Mouse (Mus musculus) hindbrain, embryonic 13.5 days (tissue): ENCODE results near the gene Hic2. TPM values are rescaled to one million over a fixed set of nuclear protein-coding genes. Genes with fewer than 3 reads are reported as not detected.
A peak's percentile ranks its signal among the peaks of the same experiment; 100 is the strongest.

Experiments
- ATAC-seq: fragments of 200-750 bp; cut with Nextera tagmentation; 2 replicates; pipeline ENCODE4 v1.8.0; 2017; ENCODE audit warnings: moderate TSS enrichment; ENCODE audit not compliant: low FRiP score
- H3K27ac ChIP-seq: fragments of 300-500 bp; sonication (generic); 2 replicates; pipeline ENCODE4 v1.5.1; 2015; ENCODE audit warnings: inconsistent platforms, mild to moderate bottlenecking, moderate library complexity
- H3K27me3 ChIP-seq: fragments of 300-500 bp; sonication (generic); 2 replicates; pipeline ENCODE4 v1.6.1; 2015; ENCODE audit warnings: mild to moderate bottlenecking, inconsistent platforms
- H3K36me3 ChIP-seq: fragments of 300-500 bp; sonication (generic); 2 replicates; pipeline ENCODE4 v1.6.1; 2015; ENCODE audit warnings: mild to moderate bottlenecking, inconsistent platforms
- H3K4me1 ChIP-seq: fragments of 300-500 bp; sonication (generic); replicated peaks from 2 replicates; pipeline ENCODE4 v1.6.1; 2015; ENCODE audit warnings: inconsistent platforms
- H3K4me2 ChIP-seq: fragments of 300-500 bp; sonication (generic); 2 replicates; pipeline ENCODE4 v1.6.1; 2015; ENCODE audit warnings: inconsistent platforms, mild to moderate bottlenecking, moderate library complexity
- H3K4me3 ChIP-seq: fragments of 300-500 bp; sonication (generic); 2 replicates; pipeline ENCODE4 v1.5.1; 2015; ENCODE audit warnings: mild to moderate bottlenecking, inconsistent platforms
- H3K9ac ChIP-seq: fragments of 300-500 bp; sonication (generic); 2 replicates; pipeline ENCODE4 v1.6.1; 2015; ENCODE audit warnings: mild to moderate bottlenecking, inconsistent platforms
- H3K9me3 ChIP-seq: fragments of 300-500 bp; sonication (generic); 2 replicates; pipeline ENCODE4 v1.6.1; 2016; ENCODE audit warnings: inconsistent platforms
- WGBS: fragments of 180-500 bp; shearing (Covaris S2); methylation state at CpG from one replicate; pipeline ENCODE4 v1.1.7; 2015; 5-methylcytosine and 5-hydroxymethylcytosine counted together
- polyA plus RNA-seq: library from polyadenylated mRNA; unstranded; fragments of >200 nt; fragmentation: Nextera tagmentation; extraction: Ambion mirVana; gene quantifications from 2 replicates; pipeline ENCODE4 v1.2.1, GENCODE M21; 2015

Hic2 gene
- polyA plus RNA-seq, result 9.0 and 9.4 TPM in 2 replicates

GRCm38 (mm10) chr16:17232794-17233701 is at the start of gene Hic2:
TSS of gene Hic2 (plus strand) at chr16:17233572.
- Histone ChIP-seq H3K4me3 (peak within 1 kb of the TSS; percentile 84), H3K4me2 (peak within 1 kb of the TSS; percentile 87), H3K4me1 (peaks cover 40% of the 10 kb centered on the region), H3K9ac (peak within 1 kb of the TSS; percentile 95), H3K27me3 (no peaks in the 10 kb centered on the region), H3K36me3 (no peaks in the 10 kb centered on the region), H3K9me3 (no peaks in the 10 kb centered on the region), H3K27ac (peak within 1 kb of the TSS; percentile 97)
- WGBS, result 1% methylated on average over 59 of the region's 59 CpGs
- peak; percentile 95 for ATAC-seq

- no peak overlapping the region for H3K27ac ChIP-seq
- no peaks in the 10 kb centered on the region for H3K9me3 ChIP-seq
- no peak overlapping the region for H3K9ac ChIP-seq
- ATAC-seq, result no peak
- H3K36me3 ChIP-seq, result peaks cover 13% of the 10 kb centered on the region
- H3K27me3 ChIP-seq, result no peaks in the 10 kb centered on the region
- H3K4me2 ChIP-seq, result no peak overlapping the region
- H3K4me1 ChIP-seq, result no peaks in the 10 kb centered on the region
- H3K4me3 ChIP-seq, result no peak overlapping the region
Measured at GRCm38 (mm10) chr16:17185475-17185874, 47.9 kb upstream of the Hic2 start.

GRCm38 (mm10) chr16:17193823-17194222 is 39.5 kb upstream of the Hic2 start:
- 95% methylated on average over 4 of the region's 4 CpGs for WGBS
- no peaks in the 10 kb centered on the region for H3K27me3 ChIP-seq
- H3K9me3 ChIP-seq, result no peaks in the 10 kb centered on the region
- no peak overlapping the region for H3K4me3 ChIP-seq
- no peak overlapping the region for H3K27ac ChIP-seq
- ATAC-seq, result no peak
- no peaks in the 10 kb centered on the region; the same call in 1 of the 2 replicates for H3K36me3 ChIP-seq
- H3K4me2 ChIP-seq, result no peak overlapping the region
- H3K9ac ChIP-seq, result no peak overlapping the region
- peaks cover 2% of the 10 kb centered on the region; the same call in 1 of the 2 replicates for H3K4me1 ChIP-seq

- Histone ChIP-seq H3K9ac (peak overlapping the region; percentile 99), H3K4me3 (peak overlapping the region; percentile 100), H3K27ac (peak overlapping the region; percentile 85), H3K4me1 (peaks cover 20% of the 10 kb centered on the region), H3K36me3 (no peaks in the 10 kb centered on the region), H3K9me3 (no peaks in the 10 kb centered on the region), H3K27me3 (no peaks in the 10 kb centered on the region), H3K4me2 (peak overlapping the region; percentile 80)
- ATAC-seq, result no peak
- WGBS, result 8% methylated on average over 24 of the region's 24 CpGs
Measured at GRCm38 (mm10) chr16:17200121-17200952, 33.0 kb upstream of the Hic2 start.

GRCm38 (mm10) chr16:17200953-17201707 is 32.2 kb upstream of the Hic2 start:
- Histone ChIP-seq H3K4me3 (peak overlapping the region; percentile 100), H3K4me1 (peaks cover 20% of the 10 kb centered on the region), H3K9ac (peak overlapping the region; percentile 99), H3K4me2 (peak overlapping the region; percentile 80), H3K36me3 (no peaks in the 10 kb centered on the region), H3K27me3 (0 out of 2 replicates have a peak, but pooled peaks cover 3% of the 10 kb centered on the region), H3K9me3 (no peaks in the 10 kb centered on the region), H3K27ac (peak overlapping the region; percentile 85)
- WGBS, result under 1% methylated on average over 70 of the region's 72 CpGs
- peak; percentile 89 for ATAC-seq

GRCm38 (mm10) chr16:17201977-17202376 is 31.4 kb upstream of the Hic2 start:
- Histone ChIP-seq H3K27me3 (peaks cover 8% of the 10 kb centered on the region; the same call in 1 of the 2 replicates), H3K4me3 (no peak overlapping the region), H3K9me3 (no peaks in the 10 kb centered on the region), H3K27ac (0 out of 2 replicates have a peak overlapping the region, but pooled peaks have one; percentile 35), H3K36me3 (no peaks in the 10 kb centered on the region), H3K9ac (no peak overlapping the region), H3K4me2 (no peak overlapping the region), H3K4me1 (peaks cover 20% of the 10 kb centered on the region)
- peak; percentile 25; the same call in 1 of the 2 replicates for ATAC-seq
- 64% methylated on average over 2 of the region's 2 CpGs for WGBS

GRCm38 (mm10) chr16:17202549-17202948 is 30.8 kb upstream of the Hic2 start, which contains the start of gene Ube2l3:
TSS of gene Ube2l3 (minus strand) at chr16:17202649.
- Histone ChIP-seq H3K36me3 (no peaks in the 10 kb centered on the region), H3K9ac (peak within 1 kb of the TSS; percentile 99; the same call in 1 of the 2 replicates), H3K4me3 (peak within 1 kb of the TSS; percentile 100), H3K27ac (0 out of 2 replicates have a peak within 1 kb of the TSS, but pooled peaks have one; percentile 85), H3K4me2 (peak within 1 kb of the TSS; percentile 80), H3K27me3 (peaks cover 11% of the 10 kb centered on the region), H3K9me3 (no peaks in the 10 kb centered on the region), H3K4me1 (peaks cover 20% of the 10 kb centered on the region)
- 95% methylated on average over 1 of the region's 1 CpGs for WGBS
- ATAC-seq, result no peak

- Histone ChIP-seq H3K27ac (no peak overlapping the region), H3K4me2 (no peak overlapping the region), H3K9me3 (no peaks in the 10 kb centered on the region), H3K9ac (no peak overlapping the region), H3K27me3 (peaks cover 13% of the 10 kb centered on the region), H3K36me3 (no peaks in the 10 kb centered on the region), H3K4me1 (peaks cover 20% of the 10 kb centered on the region), H3K4me3 (no peak overlapping the region)
- no peak for ATAC-seq
- WGBS, result 10% methylated on average over 6 of the region's 6 CpGs
Measured at GRCm38 (mm10) chr16:17204990-17205389, 28.4 kb upstream of the Hic2 start.

GRCm38 (mm10) chr16:17208389-17209361 is 24.7 kb upstream of the Hic2 start, which contains the start of gene Rimbp3:
TSS of gene Rimbp3 (plus strand) at chr16:17208603.
- H3K36me3 ChIP-seq, result no peaks in the 10 kb centered on the region
- 1% methylated on average over 83 of the region's 85 CpGs for WGBS
- H3K27ac ChIP-seq, result peak within 1 kb of the TSS; percentile 92
- peak; percentile 89 for ATAC-seq
- H3K4me1 ChIP-seq, result peaks cover 26% of the 10 kb centered on the region
- no peaks in the 10 kb centered on the region for H3K9me3 ChIP-seq
- H3K4me3 ChIP-seq, result peak within 1 kb of the TSS; percentile 55
- H3K9ac ChIP-seq, result peak within 1 kb of the TSS; percentile 77
- H3K27me3 ChIP-seq, result peaks cover 21% of the 10 kb centered on the region
- peak within 1 kb of the TSS; percentile 82 for H3K4me2 ChIP-seq

- peak overlapping the region; percentile 55 for H3K4me3 ChIP-seq
- peaks cover 21% of the 10 kb centered on the region for H3K27me3 ChIP-seq
- H3K36me3 ChIP-seq, result no peaks in the 10 kb centered on the region
- 2% methylated on average over 37 of the region's 37 CpGs for WGBS
- ATAC-seq, result peak; percentile 6
- H3K27ac ChIP-seq, result peak overlapping the region; percentile 92
- H3K4me2 ChIP-seq, result peak overlapping the region; percentile 82
- peaks cover 26% of the 10 kb centered on the region for H3K4me1 ChIP-seq
- H3K9ac ChIP-seq, result peak overlapping the region; percentile 77
- no peaks in the 10 kb centered on the region for H3K9me3 ChIP-seq
Measured at GRCm38 (mm10) chr16:17209404-17209960, 23.9 kb upstream of the Hic2 start.
